Mouse (Mus musculus) megakaryocyte, embryonic 14.5 days (primary cell): ENCODE measurements around the gene Poc1a.

Source experiments
- FLI1 ChIP-seq: IDR thresholded peaks from 2 replicates; pipeline ENCODE4 v1.6.1; 2012; ENCODE audit warnings: low read length, inconsistent platforms, mixed read lengths
- GATA1 ChIP-seq: IDR thresholded peaks from 3 replicates; pipeline ENCODE4 v1.6.1; 2012; ENCODE audit warnings: mixed read lengths, low read length, inconsistent platforms, borderline replicate concordance

- TF ChIP-seq GATA1 (no peak), FLI1 (no peak)
These were observed 59.8 kb downstream of the Poc1a start for GRCm38 (mm10) chr9:106340501-106341312.
